Mouse (Mus musculus) right cerebral cortex, postnatal 14 days (tissue): ENCODE measurements around the gene Tmem45b.
A peak's percentile ranks its signal among the peaks of the same experiment; 100 is the strongest.
"Not testable (repeated sequence)": the region's sequence is repeated elsewhere in the genome, so short reads cannot be mapped to it uniquely, and the experiment has no call there.

ENCODE experiments used
- DNase-seq: peaks from one replicate; pipeline ENCODE4 v3.0.0; 2022

Tmem45b gene

DNA sequence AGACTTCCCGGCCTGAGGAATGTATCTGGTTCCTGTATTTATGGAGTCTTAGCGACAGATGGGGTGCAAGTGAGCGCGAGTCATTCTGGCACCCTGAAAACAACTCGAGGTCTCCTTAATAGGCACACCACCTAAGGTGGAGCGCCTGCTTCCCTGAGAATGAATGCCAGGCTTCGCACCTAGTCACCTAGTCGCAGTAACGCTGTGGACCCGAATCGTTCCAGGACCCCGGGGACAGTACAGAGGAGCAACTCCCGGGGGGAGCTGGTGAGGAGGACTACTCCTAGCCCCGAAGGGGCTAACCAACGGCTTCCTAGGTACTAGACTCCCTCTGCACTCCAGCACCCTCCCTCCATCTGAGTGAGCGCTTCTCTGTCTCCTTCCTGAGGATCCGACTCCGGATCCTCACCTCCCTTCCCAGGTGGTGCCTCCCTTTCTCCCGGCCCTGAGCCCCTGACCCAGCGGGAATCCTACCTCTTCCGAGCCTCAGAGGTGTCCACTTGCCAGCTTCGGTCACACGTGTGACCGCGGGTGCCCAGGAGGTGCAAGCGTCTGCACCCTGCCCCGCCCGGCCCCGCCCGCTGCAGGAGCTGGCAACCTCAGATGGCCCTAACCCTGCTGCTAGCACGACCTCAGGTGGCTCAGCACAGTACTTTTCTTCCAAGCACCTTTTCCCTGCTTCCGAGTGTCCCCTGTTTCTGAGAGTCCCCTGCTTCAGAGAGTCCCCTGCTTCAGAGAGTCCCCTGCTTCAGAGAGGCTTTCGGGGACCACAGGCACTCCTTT, at the start of gene Tmem45b:
Tmem45b (minus strand) TSS at position 771 of the 783 bp plus-strand sequence.
- no peak for DNase-seq

DNA sequence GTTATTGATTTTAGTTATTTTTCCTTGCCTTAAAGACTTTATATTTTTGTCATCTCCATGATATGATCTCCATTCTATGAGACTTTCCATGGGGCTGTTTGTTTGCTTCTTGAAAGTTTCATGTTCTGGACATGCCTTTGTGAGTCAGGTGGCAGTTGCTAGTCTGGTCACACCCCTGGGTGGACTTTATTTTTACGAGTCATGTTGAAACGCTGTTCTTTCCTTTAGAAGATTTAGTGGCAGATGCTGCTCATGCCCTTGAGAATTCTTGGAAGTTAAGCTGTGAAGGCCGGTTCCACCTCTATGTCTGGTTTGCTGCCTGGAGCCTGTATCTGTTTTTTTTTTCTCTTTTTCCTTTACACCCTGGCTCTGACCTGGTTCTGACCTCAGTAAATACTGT, 43.9 kb upstream of the Tmem45b start:
- DNase-seq: no peak

DNA sequence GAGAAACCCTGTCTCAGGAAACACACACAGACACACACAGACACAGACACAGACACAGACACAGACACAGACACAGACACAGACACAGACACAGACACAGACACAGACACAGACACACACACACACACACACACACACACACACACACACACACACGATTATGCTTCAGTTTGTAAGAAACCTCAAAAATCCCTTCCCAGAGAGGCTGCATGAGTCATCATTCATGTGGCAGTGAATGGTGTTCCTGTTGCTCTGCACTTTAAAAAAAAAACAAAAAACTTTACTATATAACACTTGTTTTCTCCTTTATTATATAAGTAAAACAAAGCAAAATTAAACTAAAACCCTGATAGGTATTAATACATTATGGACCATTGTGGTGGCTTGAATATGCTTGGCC, 37.0 kb upstream of the Tmem45b start:
- DNase-seq: not testable (repeated sequence)

DNA sequence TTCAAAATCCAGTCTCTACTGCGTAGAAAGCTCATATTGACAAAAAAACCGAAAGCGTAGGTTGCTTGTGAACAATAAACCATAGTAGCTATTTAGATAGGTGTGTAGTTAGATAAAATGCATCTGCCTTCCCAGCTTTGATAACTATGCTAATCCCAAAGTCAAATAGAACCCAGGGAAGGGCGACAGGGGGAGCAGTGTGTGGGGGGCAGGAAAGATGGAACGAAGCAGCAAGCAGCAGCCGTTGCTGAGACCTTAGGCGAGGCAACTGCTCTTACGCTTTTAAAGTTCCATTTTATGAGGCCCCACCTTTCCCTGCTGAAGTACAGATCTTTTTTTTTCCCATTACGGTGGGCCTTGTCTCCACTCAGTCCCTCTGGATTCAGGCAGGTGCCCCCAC, 1.1 kb downstream of the Tmem45b start:
- no peak for DNase-seq

DNA sequence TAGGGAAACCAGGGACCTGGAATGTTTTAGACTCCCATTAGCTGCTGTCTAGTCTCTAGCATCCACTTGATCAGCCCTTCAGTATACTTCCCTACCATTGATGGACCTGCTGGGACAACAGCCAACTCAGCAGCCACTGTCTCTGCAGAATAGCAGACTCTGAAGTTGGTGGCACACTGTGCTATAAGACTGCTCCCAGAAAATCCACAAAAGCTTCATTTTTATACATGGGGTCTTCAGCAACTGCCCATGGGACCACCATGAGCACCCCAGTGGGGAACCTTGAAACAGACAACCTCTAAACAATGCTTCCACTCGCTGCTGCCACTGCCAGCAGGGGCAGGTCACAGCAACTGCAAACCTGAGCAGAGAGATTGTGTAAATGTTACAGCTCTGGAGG, 9.9 kb downstream of the Tmem45b start:
- no peak for DNase-seq

DNA sequence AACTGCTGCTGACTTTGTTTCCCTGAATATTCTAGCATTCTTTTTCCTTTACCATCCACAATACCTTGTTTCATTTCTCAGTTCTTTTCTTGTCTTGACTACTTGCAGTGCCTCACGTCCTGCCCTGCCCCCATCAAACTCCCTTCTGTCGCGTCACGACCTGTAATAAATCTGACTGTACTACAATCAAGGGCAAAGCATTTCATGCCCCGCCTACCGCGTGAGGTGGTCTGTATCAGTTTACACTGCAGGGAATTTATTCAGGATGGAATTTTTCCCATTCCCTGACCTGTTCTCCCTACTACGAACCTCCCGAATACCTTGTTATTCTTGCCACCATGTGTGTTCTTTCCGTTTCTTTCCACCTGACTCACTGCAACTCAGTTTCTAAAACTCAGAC, 12.1 kb downstream of the Tmem45b start:
- DNase-seq: no peak

DNA sequence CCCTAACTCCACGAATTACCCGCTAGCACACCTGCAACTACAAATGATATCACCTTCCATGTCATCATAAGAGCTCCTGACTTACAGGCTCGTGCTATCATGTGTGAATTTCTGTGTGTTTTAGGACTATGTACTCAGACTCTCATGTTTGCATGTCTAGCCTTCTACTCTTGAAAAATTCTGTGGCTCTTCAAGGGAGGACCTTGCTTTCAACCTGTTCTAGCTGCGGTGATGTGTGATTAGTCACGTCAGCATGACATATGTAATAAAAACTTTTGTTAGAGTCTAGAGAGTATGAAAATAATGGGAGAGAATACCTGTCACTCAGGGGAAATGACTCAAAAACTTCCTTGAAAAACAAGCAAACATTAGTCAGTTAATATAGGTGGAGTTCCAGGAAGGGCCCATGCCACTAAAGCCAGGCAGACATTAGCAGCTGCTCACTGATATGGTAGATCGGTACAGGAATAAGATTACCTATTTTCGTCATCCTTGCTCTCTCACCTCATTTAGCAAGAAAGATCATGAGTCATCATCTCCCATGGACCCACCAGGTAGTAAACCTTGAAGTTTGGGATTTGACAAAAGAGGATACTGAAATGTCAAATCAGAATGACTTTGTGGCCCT, 15.0 kb downstream of the Tmem45b start:
- no peak for DNase-seq

DNA sequence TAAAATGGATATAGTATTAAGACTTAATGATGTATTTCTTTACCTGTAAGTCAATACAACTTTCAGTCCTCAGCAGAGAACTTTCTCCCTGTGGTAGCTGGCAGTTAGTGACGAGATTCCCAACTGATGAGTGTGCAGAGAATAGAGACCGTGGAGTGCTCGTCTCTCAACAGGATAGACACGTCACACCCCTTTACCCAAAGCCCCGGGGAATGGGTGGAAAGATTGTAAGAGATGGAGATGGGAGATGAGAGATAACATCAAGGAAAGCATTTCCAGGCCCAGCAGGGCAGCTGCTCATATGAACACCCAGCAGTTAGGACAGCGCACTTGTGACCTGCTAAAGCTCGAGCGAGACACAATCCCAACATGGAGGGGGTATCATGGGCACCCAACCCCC, 20.0 kb downstream of the Tmem45b start:
- DNase-seq: no peak

DNA sequence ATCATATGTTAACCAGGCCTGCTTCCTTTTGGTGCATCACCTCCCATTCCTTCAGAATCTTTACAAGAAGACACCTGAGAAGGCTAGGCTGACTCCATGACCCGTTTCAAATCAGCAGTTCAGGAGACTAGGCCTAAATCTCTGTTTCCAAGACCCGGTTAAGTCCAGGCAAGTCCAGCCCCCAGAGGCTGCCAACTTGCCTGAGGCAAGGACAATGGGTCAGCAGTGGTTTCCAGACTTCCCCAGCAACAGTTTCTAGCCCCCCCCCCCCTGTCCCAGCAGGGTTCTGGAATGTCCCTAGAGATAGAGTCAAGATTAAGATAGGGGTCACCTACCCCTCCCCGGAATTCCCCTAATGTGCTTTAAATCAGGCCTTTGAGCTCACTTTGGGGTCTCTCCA, 22.8 kb downstream of the Tmem45b start:
- no peak for DNase-seq

DNA sequence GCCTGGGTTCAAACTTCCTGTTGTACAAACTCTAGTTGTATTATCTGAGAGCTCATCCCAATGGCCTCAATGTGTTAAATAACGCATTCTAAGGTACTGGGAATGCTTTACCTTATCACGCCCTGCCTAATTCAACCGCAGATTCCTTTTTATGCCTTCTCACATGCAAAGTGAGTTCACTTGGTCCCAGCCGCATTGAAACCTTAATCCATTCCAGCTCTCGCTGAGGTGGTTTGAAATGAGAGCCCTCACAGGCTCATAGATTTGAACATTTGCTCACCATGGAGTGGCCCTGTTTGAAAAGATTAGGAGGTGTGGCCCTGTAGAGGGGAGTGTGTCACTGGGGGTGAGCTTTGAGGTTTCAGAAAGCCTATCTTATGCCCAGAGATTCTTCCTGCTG, 23.9 kb downstream of the Tmem45b start:
- DNase-seq: no peak

DNA sequence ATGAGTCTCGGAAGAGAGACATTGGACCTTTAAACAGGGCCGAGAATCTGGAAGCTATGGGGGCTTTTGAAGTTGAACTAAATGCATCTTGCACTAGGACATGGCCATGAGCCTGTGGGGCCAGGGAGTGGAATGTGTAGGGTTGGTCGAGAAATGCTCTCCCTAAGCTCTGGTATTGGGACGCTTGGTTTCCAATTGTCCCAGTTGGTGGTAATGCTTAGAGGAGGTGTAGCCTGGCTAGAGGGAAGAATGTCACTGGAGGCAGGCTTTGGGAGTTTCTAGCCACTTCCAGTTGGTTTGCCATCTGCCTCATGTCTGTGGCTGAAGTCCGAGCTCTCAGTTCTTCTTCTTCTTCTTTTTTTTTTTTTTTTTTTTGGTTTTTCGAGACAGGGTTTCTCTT, 24.9 kb downstream of the Tmem45b start:
- no peak for DNase-seq

DNA sequence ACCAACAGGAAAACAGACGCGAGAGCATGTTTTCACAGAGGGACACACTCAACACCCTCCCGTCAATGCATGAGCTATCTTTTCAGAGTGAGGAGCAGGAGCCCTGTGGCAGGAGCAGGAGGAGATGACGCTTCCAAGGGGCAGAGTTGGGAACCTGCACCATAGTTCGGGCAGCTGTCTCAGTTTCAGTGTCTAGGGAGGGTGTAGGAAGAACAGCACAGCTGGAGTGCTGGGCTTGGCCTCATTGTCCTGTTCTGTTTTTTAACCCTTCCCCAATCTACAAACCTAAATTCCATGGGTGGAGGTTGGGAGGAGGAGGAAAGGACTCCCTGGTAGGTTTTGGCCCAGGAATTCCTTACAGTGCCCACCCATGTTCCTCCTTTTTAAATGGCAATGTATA, 25.4 kb downstream of the Tmem45b start:
- no peak for DNase-seq

DNA sequence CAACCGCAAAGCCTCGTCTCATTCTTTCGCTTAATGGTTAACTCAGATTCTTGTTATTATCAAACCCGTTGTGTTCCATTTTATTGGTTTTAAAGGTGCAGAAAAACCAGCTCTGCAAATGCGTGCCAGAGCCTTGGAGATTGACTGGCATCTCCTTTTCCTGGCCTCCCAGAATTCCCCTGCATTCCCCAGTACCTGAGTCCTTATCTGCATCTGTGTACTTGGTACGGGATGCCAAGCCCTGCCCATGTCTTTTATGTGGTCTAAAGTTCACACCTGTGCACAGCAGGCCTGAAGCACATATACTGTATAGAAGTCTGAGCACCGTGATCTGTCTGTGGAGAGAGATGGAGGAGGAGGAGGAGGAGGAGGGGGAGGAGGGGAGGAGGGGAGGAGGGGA, 26.4 kb downstream of the Tmem45b start:
- DNase-seq: no peak

DNA sequence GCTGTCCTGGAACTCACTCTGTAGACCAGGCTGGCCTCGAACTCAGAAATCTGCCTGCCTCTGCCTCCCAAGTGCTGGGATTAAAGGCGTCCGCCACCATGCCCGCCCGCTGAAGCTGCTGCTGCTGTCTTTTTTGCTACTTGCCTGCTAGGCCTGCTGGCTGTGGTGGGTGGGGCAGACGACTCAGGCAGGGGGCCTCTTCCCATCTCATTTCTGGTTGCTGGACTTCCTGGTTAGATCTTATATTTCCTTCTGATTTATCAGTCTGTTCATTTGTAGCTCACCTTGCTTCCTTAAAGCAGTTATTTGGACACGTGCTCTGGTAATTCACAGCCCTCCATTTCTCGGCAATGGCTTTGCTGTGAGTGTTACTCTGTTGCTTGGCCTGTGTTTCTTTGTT, 28.8 kb downstream of the Tmem45b start:
- DNase-seq: no peak

DNA sequence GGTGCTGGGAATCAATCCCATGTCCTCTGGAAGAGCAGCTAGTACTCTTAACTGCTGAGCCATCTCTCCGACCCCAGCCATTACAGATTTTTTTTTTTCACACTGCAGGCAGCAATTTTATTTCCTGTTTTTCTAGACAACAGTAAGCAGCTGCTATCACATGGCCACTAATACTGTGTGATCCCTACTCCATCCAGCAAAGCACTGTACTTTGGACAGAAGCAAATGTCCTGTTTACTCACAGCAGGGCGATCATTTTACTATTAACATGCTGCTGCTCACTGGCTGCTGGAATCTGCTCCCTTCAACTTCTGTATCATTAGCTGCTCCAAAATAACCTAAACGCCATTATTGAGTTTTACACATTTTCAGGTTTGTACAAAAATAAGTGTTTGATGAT, 30.8 kb downstream of the Tmem45b start:
- no peak for DNase-seq

DNA sequence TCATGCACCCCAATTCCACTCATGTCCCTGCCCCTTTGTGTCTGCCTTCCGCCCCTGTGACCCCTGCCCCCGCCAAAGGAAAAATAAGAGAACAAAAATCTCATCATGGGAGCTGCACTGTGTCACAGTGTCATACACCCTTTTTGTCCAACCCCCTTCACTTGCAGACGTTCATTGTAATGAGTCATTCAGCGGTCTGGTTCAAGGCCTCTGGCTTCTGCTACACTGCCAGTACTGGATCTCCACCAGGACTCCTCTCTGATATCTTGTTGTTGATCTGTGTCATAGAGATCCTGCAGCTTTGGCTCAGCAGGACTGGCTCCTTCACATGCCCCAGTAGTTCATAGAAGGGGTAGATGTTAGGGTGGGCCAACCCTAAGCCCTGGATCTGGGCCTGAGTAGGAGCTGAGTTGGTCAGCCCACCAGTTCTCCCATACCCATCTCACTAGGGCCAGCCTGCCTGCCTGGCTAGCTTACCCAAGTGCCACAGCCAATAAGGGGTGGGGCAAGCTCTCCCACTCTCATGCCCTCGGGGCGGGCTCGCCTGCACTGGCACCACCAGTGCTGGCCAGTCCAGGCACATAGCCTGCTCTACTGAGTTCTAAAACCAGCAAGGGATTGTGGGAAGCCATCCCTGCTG, 31.8 kb downstream of the Tmem45b start:
- no peak for DNase-seq

DNA sequence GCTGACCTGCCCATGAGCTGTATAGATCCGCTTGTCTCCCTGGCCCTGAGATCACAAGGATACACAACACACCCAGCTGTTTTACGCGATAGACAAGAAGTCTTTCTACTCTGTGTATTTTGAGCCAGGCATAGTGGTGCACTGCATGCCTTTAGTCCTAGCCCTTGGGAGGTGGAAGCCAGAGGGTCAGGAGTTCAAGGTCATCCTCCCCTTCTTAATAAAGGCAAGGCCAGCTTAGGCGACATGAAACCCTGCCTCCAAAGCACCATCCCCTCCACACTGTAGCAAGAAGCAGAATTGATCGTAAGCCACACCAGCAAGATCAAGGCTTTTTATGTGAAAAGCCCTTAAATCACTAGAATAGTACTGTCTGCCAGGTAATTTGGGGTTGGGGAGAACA, 32.5 kb downstream of the Tmem45b start:
- DNase-seq: no peak

DNA sequence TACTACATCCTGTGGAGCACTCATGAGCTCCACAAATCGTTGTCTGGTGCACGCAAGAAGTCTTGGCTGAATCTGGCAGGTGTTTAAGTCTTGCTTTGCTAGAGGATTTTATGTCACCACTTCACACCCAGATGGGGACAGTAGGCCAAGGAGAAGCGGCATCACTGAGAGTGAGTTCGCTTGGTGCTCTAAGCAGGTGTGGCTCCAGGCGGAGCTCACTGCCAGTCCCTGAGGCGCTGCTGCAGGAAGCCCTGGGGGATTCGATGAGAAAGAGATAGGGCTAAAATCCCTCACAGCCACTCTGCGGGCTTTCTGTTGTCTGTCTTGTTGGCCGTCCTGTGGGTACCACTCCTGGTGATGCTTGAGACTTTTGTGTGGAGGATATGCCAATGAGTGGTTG, 34.3 kb downstream of the Tmem45b start:
- DNase-seq: no peak

DNA sequence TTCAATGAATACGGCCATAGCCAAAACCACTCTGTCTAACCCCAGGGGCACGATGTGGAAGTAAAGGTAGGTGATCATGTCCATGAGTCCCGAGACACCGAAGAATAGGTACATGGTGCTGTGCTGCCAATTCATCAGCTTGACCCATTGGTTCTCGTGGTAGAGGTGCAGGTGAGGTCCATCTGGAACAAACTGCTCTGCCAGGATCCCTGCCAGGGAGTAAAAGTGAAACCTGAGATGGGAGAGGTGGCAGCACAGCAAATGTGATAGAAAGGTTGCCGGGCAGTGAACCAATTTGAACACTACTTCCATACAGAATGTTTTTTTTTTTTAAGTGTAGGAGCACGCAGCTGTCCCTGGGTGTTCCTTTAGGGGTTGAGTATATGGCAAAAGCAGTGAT, 35.3 kb downstream of the Tmem45b start:
- DNase-seq: no peak

DNA sequence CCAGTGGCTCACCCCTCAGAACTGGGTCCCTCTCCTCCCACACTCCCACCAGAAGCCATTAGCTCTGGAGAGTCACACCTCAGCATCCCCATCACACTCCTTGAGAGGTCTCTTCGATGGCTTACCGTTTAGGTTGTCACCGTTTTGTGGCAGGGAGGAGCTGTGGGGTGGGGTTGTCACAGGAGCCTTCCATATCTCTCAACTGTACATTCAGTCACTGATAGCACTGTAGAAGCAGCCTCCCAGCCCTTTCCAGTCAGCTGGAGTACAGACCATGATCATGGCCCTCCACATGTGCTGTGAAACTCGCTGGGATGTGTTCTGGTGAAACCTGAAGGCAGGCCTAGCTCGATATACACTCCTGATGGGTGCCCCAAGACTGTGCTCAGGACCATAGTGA, 42.1 kb downstream of the Tmem45b start:
- no peak for DNase-seq

DNA sequence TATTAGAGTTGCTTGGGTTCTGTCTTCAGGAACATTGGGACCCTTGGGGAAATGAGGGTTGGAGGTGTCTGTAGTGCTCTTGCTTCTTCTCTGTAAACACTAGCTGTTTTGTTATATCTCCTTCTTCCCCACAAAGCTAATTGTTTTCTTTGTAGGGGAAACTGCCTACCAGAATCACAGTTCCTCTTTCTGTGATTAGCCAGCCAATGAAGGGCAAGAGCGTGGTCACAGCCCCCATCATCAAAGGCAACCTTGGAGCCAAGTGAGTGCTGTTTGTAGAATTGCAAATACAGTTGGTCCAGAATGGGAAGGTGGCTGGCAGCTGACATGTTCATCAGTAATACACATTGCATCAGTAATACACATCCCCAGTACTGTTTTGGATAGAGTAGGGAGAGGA, 45.4 kb downstream of the Tmem45b start:
- DNase-seq: no peak

DNA sequence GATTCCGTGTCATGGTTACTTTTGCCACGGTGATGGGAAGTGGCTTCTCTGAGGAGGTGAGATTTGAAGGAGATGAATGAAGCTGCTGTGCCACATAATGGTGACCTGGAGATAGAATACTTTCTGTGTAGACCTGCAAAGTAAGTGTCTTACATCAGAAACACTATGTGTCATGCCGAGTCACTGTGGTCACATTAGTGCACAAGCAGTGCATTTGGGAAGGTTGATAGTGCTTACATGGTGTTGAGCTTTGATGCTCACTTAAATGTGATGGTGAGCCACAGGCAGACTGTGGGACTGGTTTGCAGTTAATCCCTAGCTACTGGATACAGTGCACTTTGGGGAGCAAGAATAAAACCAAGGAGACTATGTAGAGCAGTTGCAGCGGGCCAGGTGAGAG, 52.1 kb downstream of the Tmem45b start:
- DNase-seq: no peak

DNA sequence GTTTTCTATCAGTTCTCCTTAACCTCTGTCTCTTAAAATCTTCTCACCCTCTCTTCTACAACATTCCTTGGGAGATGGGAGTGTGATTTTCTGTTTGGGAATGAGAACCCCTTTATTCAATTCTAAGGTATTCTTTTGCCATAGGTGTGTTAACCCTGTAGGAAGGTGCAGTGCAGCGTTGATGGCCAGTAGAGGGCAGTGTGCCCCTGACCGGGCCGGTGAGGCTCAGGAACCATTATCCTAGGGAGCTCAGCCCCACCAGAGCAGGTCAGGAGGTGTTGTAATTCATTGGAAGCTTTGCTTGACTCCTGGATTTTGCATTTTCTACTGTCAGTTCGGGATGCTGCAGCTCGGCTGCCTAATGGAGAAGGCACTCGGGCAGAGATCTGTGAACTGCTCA, 59.0 kb downstream of the Tmem45b start:
- no peak for DNase-seq

DNA sequence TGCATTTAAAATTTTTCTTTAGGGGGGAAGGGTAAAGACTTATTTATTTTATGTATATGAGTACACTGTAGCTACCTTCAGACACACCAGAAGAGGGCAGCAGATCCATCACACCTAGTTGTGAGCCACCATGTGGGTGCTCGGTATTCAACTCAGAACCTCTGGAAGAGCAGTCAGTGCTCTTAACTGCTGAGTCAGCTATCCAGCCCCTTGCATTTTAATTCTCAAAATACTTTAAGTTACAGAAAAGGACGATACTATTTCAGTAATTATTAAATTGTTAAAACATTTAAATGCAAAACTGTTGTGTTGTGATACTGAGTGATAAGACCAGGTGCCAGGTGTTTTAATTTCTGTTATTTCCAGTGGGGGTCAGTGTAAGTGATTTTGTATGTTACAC, 60.0 kb downstream of the Tmem45b start:
- no peak for DNase-seq

DNA sequence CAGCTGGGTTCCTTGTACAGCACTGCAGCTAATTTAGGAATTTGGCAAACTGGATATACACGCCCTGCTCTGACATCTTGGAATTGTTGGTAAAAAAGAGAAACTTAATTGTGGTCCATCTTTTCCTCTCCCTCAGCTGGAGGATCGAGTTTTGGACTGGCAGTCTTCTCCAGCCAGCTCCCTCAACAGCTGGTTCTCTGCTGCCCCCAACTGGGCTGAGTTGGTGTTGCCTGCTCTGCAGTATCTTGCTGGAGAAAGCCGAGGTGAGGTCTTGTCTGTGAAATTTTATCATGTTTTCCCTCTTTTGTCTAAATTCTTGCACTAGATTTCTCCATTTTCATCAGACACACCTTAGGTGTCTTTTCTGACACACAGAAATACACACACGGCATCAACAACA, 63.8 kb downstream of the Tmem45b start:
- peak; percentile 78 for DNase-seq
